Comparison of ENCODE assay signal across 17 mouse cellular contexts in the genomic region with DNA sequence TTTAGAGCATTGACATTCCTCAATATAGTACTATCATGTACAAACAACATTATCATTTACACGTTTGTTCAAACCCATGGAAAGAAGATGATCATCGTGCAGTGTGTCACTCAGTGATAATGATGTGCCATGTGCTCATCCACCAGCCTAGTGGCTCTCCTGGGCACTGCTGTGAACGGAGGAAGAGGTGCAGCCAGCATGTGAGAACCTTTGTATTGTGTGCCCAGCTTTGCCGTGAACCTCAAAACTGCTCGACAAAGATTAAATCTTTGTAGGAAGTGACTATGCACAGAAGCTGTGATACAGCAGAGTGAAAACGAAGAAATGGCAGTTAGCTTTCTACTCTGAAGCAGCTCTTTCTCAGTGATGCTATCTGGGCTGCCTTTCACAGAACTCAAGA. TPM values are rescaled to one million over a fixed set of nuclear protein-coding genes. Genes with fewer than 3 reads are reported as not detected.
DNase-seq lines count a peak whose midpoint lies in the region; ATAC-seq lines count a peak whose summit lies in the region.
"Had no signal": no experiment of that assay in that cellular context is flagged by ENCODE, and none has a peak within 500 bp of the region (broad histone marks: within the 10 kb centered on the region; RNA-seq: fewer than 3 reads in every experiment).

No protein-coding gene starts in this region.

- intact Hi-C loops in heart, postnatal 14 days (cut with DNase I), result no loop called here

- H3K4me2 ChIP-seq in heart, embryonic 16.5 days (ENCODE audit: low read depth, low read length), result no peak overlapping the region
- H3K4me2 ChIP-seq in kidney, embryonic 16.5 days (replicated peaks; ENCODE audit: low read depth, low read length), result no peak overlapping the region
- H3K4me2 ChIP-seq: embryonic facial prominence, embryonic 15.5 days; neural tube, embryonic 12.5 days had no signal

- no peak overlapping the region for H3K4me3 ChIP-seq in heart, embryonic 16.5 days (ENCODE audit: low read length)
- H3K4me3 ChIP-seq in megakaryocyte, embryonic 14.5 days (replicated peaks), result peak overlapping the region; percentile 85
- H3K4me3 ChIP-seq in kidney, embryonic 16.5 days (ENCODE audit: low read length), result no peak overlapping the region
- H3K4me3 ChIP-seq: embryonic facial prominence, embryonic 15.5 days; heart, embryonic 10.5 days; neural tube, embryonic 12.5 days had no signal

- WGBS in heart, embryonic 16.5 days, result 59% methylated on average over 6 of the region's 6 CpGs
- 84% methylated on average over 6 of the region's 6 CpGs for WGBS in kidney, embryonic 16.5 days

- no peaks in the 10 kb centered on the region for H3K9me3 ChIP-seq in heart, embryonic 16.5 days (replicated peaks; ENCODE audit: control insufficient read depth, low read length)
- no peaks in the 10 kb centered on the region for H3K9me3 ChIP-seq in megakaryocyte, embryonic 14.5 days
- no peaks in the 10 kb centered on the region for H3K9me3 ChIP-seq in kidney, embryonic 16.5 days (ENCODE audit: low read length)
- H3K9me3 ChIP-seq: embryonic facial prominence, embryonic 15.5 days; heart, embryonic 10.5 days; neural tube, embryonic 12.5 days had no signal

- no peak overlapping the region for H3K9ac ChIP-seq in heart, embryonic 16.5 days (ENCODE audit: low read length)
- no peak overlapping the region for H3K9ac ChIP-seq in kidney, embryonic 16.5 days (replicated peaks; ENCODE audit: low read length)
- H3K9ac ChIP-seq: embryonic facial prominence, embryonic 15.5 days; forebrain, postnatal 0 days; neural tube, embryonic 12.5 days had no signal

- no peaks in the 10 kb centered on the region for H3K27me3 ChIP-seq in heart, embryonic 16.5 days (ENCODE audit: control insufficient read depth, insufficient read depth, low read length)
- no peaks in the 10 kb centered on the region for H3K27me3 ChIP-seq in megakaryocyte, embryonic 14.5 days (replicated peaks)
- no peaks in the 10 kb centered on the region for H3K27me3 ChIP-seq in kidney, embryonic 16.5 days (ENCODE audit: insufficient read depth, low read length)
- H3K27me3 ChIP-seq: embryonic facial prominence, embryonic 15.5 days; neural tube, embryonic 12.5 days; Patski had no signal

- no peaks in the 10 kb centered on the region for H3K36me3 ChIP-seq in heart, embryonic 16.5 days (ENCODE audit: control insufficient read depth, insufficient read depth)
- H3K36me3 ChIP-seq in megakaryocyte, embryonic 14.5 days (replicated peaks; ENCODE audit: low read length), result peaks cover 41% of the 10 kb centered on the region
- no peaks in the 10 kb centered on the region for H3K36me3 ChIP-seq in kidney, embryonic 16.5 days (ENCODE audit: insufficient read depth, low read length)
- H3K36me3 ChIP-seq: embryonic facial prominence, embryonic 15.5 days; neural tube, embryonic 12.5 days had no signal

- no peak for DNase-seq in heart, postnatal 14 days
- peak; percentile 58 for DNase-seq in thymus, postnatal 4 days
- DNase-seq in cerebellum, adult 8-10 months, result no peak
- no peak for DNase-seq in MN1 (ENCODE audit: low spot score)
- DNase-seq: cerebellum, postnatal 36 days; forebrain, postnatal 0 days; kidney, postnatal 4 days had no signal

- peaks cover 5% of the 10 kb centered on the region; the same call in 1 of the 2 replicates for H3K4me1 ChIP-seq in heart, embryonic 16.5 days (ENCODE audit: control insufficient read depth, insufficient read depth, low read length)
- H3K4me1 ChIP-seq in megakaryocyte, embryonic 14.5 days, result peaks cover 81% of the 10 kb centered on the region
- H3K4me1 ChIP-seq in kidney, embryonic 16.5 days (ENCODE audit: insufficient read depth, low read length), result peaks cover 4% of the 10 kb centered on the region; the same call in 1 of the 2 replicates
- H3K4me1 ChIP-seq: embryonic facial prominence, embryonic 15.5 days; neural tube, embryonic 12.5 days had no signal

- no peak overlapping the region for H3K27ac ChIP-seq in heart, embryonic 16.5 days (ENCODE audit: low read length)
- H3K27ac ChIP-seq in kidney, embryonic 16.5 days (ENCODE audit: low read length), result no peak overlapping the region
- H3K27ac ChIP-seq: embryonic facial prominence, embryonic 15.5 days; heart, embryonic 10.5 days; hindbrain, postnatal 0 days; macrophage; neural tube, embryonic 12.5 days had no signal

- ATAC-seq in heart, embryonic 16.5 days (replicated peaks; ENCODE audit: extremely low read depth, insufficient read depth, low FRiP score), result peak; percentile 60; the same call in 1 of the 2 replicates
- ATAC-seq in hematopoietic stem cell, adult 5-6 weeks (replicated peaks in 1 of 2; ENCODE audit: insufficient read depth in 1 of 2, low FRiP score in 2 of 2, low TSS enrichment in 1 of 2, low read depth in 1 of 2, poor library complexity in 2 of 2, severe bottlenecking in 2 of 2), result peak; percentile 88 to 90
- no peak for ATAC-seq in kidney, embryonic 16.5 days (ENCODE audit: low FRiP score, low TSS enrichment)
- ATAC-seq: forebrain, postnatal 0 days; hindbrain, postnatal 0 days; Patski had no signal

RNA-seq across cellular contexts. Expression of gene Rap1a, which starts 32.6 kb away (rescaled TPM):
- polyA plus RNA-seq in heart, embryonic 16.5 days (2015; fragmentation: Nextera tagmentation; extraction: Ambion mirVana), result 80.5 and 98.8 TPM in 2 replicates
- 100 to 1,000 TPM; 103 to 116 TPM for total RNA-seq in heart, postnatal 14 days (2021)
- 130 and 153 TPM in 2 replicates for total RNA-seq in hematopoietic stem cell, adult 5-6 weeks (2017)
- 3.2 and 38.3 TPM in 2 replicates for polyA plus RNA-seq in megakaryocyte, embryonic 14.5 days (2012; ENCODE audit: insufficient read depth, low replicate concordance)
- 99.3 and 104 TPM in 2 replicates for polyA plus RNA-seq in kidney, embryonic 16.5 days (2015; fragmentation: Nextera tagmentation; extraction: Ambion mirVana)
